Mouse (Mus musculus) liver, embryonic 12.5 days (tissue): ENCODE results near the gene Adamtsl1. TPM values are rescaled to one million over a fixed set of nuclear protein-coding genes. Genes with fewer than 3 reads are reported as not detected.

Source experiments
- ATAC-seq: fragments of 200-750 bp; cut with Nextera tagmentation; 2 replicates; pipeline ENCODE4 v1.8.0; 2017; ENCODE audit warnings: moderate number of reproducible peaks, mild to moderate bottlenecking, moderate library complexity
- H3K27ac ChIP-seq: fragments of 300-500 bp; sonication (generic); 2 replicates; pipeline ENCODE4 v1.5.1; 2016; ENCODE audit warnings: mild to moderate bottlenecking
- H3K27me3 ChIP-seq: fragments of 300-500 bp; sonication (generic); replicated peaks from 2 replicates; pipeline ENCODE4 v1.6.1; 2016; ENCODE audit warnings: mild to moderate bottlenecking, moderate library complexity
- H3K36me3 ChIP-seq: fragments of 300-500 bp; sonication (generic); 2 replicates; pipeline ENCODE4 v1.6.1; 2016; ENCODE audit warnings: mild to moderate bottlenecking, moderate library complexity
- H3K4me1 ChIP-seq: fragments of 300-500 bp; sonication (generic); 2 replicates; pipeline ENCODE4 v1.6.1; 2016
- H3K4me2 ChIP-seq: fragments of 300-500 bp; sonication (generic); 2 replicates; pipeline ENCODE4 v1.6.1; 2016; ENCODE audit warnings: mild to moderate bottlenecking, moderate library complexity
- H3K4me3 ChIP-seq: fragments of 300-500 bp; sonication (generic); 2 replicates; pipeline ENCODE4 v1.5.1; 2016; ENCODE audit warnings: mild to moderate bottlenecking, moderate library complexity
- H3K9ac ChIP-seq: fragments of 300-500 bp; sonication (generic); 2 replicates; pipeline ENCODE4 v1.6.1; 2016; ENCODE audit warnings: mild to moderate bottlenecking, moderate library complexity
- H3K9me3 ChIP-seq: fragments of 300-500 bp; sonication (generic); replicated peaks from 2 replicates; pipeline ENCODE4 v1.6.1; 2016; ENCODE audit warnings: mild to moderate bottlenecking, moderate library complexity
- WGBS: fragments of 180-500 bp; shearing (Covaris S2); methylation state at CpG from one replicate; pipeline ENCODE4 v1.1.7; 2016; ENCODE audit not compliant: insufficient replicate concordance; 5-methylcytosine and 5-hydroxymethylcytosine counted together
- polyA plus RNA-seq: library from polyadenylated mRNA; unstranded; fragments of >200 nt; fragmentation: Nextera tagmentation; extraction: Ambion mirVana; gene quantifications from 2 replicates; pipeline ENCODE4 v1.2.1, GENCODE M21; 2016

Adamtsl1 gene
- polyA plus RNA-seq = 1.9 and 2.4 TPM in 2 replicates

GRCm38 (mm10) chr4:85513792-85514191 is at the start of gene Adamtsl1:
Gene Adamtsl1 (plus strand): TSS chr4:85514172.
- Histone ChIP-seq H3K9me3 (no peaks in the 10 kb centered on the region), H3K36me3 (no peaks in the 10 kb centered on the region), H3K4me2 (peak within 1 kb of the TSS; percentile 61), H3K27ac (no peak within 1 kb of the TSS), H3K4me1 (no peaks in the 10 kb centered on the region), H3K9ac (no peak within 1 kb of the TSS), H3K4me3 (peak within 1 kb of the TSS; percentile 44), H3K27me3 (peaks cover 13% of the 10 kb centered on the region; the same call in 1 of the 2 replicates)
- 5% methylated on average over 9 of the region's 9 CpGs for WGBS
- no peak for ATAC-seq

- Histone ChIP-seq H3K4me3 (no peak overlapping the region), H3K4me1 (no peaks in the 10 kb centered on the region), H3K36me3 (no peaks in the 10 kb centered on the region), H3K9ac (no peak overlapping the region), H3K9me3 (no peaks in the 10 kb centered on the region), H3K27me3 (no peaks in the 10 kb centered on the region), H3K27ac (no peak overlapping the region), H3K4me2 (no peak overlapping the region)
- 81% methylated on average over 6 of the region's 6 CpGs for WGBS
- ATAC-seq = no peak
These were observed 30.4 kb upstream of the Adamtsl1 start for GRCm38 (mm10) chr4:85483586-85483985.

- 68% methylated on average over 10 of the region's 10 CpGs for WGBS
- H3K4me3 ChIP-seq = no peak overlapping the region
- H3K27me3 ChIP-seq = no peaks in the 10 kb centered on the region
- H3K9ac ChIP-seq = no peak overlapping the region
- no peak for ATAC-seq
- H3K27ac ChIP-seq = no peak overlapping the region
- no peaks in the 10 kb centered on the region for H3K36me3 ChIP-seq
- H3K4me1 ChIP-seq = no peaks in the 10 kb centered on the region
- H3K4me2 ChIP-seq = no peak overlapping the region
- no peaks in the 10 kb centered on the region for H3K9me3 ChIP-seq
These were observed 27.5 kb upstream of the Adamtsl1 start for GRCm38 (mm10) chr4:85486316-85486946.

GRCm38 (mm10) chr4:85505718-85506117 is 8.3 kb upstream of the Adamtsl1 start:
- WGBS = 52% methylated on average over 3 of the region's 3 CpGs
- Histone ChIP-seq H3K4me2 (no peak overlapping the region), H3K9ac (no peak overlapping the region), H3K27me3 (no peaks in the 10 kb centered on the region), H3K27ac (no peak overlapping the region), H3K4me1 (no peaks in the 10 kb centered on the region), H3K9me3 (no peaks in the 10 kb centered on the region), H3K4me3 (no peak overlapping the region), H3K36me3 (no peaks in the 10 kb centered on the region)
- no peak for ATAC-seq

- 51% methylated on average over 2 of the region's 2 CpGs for WGBS
These were observed 7.0 kb upstream of the Adamtsl1 start for GRCm38 (mm10) chr4:85506976-85507375.

GRCm38 (mm10) chr4:85507491-85507890 is 6.5 kb upstream of the Adamtsl1 start:
- Histone ChIP-seq H3K4me2 (no peak overlapping the region), H3K36me3 (no peaks in the 10 kb centered on the region), H3K4me1 (no peaks in the 10 kb centered on the region), H3K9ac (no peak overlapping the region), H3K27me3 (no peaks in the 10 kb centered on the region; the same call in 1 of the 2 replicates), H3K9me3 (no peaks in the 10 kb centered on the region), H3K27ac (no peak overlapping the region), H3K4me3 (no peak overlapping the region)
- 66% methylated on average over 5 of the region's 5 CpGs for WGBS
- ATAC-seq = no peak

More at GRCm38 (mm10) chr4:85506976-85507375, 7.0 kb upstream of the Adamtsl1 start:
- Histone ChIP-seq H3K27ac (no peak overlapping the region), H3K4me2 (no peak overlapping the region), H3K4me1 (no peaks in the 10 kb centered on the region), H3K36me3 (no peaks in the 10 kb centered on the region), H3K27me3 (no peaks in the 10 kb centered on the region), H3K4me3 (no peak overlapping the region), H3K9ac (no peak overlapping the region), H3K9me3 (no peaks in the 10 kb centered on the region)
- no peak for ATAC-seq

- peak overlapping the region; percentile 61 for H3K4me2 ChIP-seq
- WGBS = 34% methylated on average over 7 of the region's 7 CpGs
- no peaks in the 10 kb centered on the region for H3K4me1 ChIP-seq
These were observed 684 bp upstream of the Adamtsl1 start for GRCm38 (mm10) chr4:85513288-85513687.

GRCm38 (mm10) chr4:85514205-85514681 is 271 bp downstream of the Adamtsl1 start:
- WGBS = 2% methylated on average over 28 of the region's 33 CpGs
- peak; percentile 44; the same call in 1 of the 2 replicates for ATAC-seq
- H3K4me3 ChIP-seq = peak overlapping the region; percentile 44
- H3K4me1 ChIP-seq = no peaks in the 10 kb centered on the region
- peaks cover 13% of the 10 kb centered on the region; the same call in 1 of the 2 replicates for H3K27me3 ChIP-seq
- H3K9ac ChIP-seq = no peak overlapping the region
- H3K9me3 ChIP-seq = no peaks in the 10 kb centered on the region
- peak overlapping the region; percentile 61 for H3K4me2 ChIP-seq
- H3K27ac ChIP-seq = no peak overlapping the region
- H3K36me3 ChIP-seq = no peaks in the 10 kb centered on the region

More at GRCm38 (mm10) chr4:85513288-85513687, 684 bp upstream of the Adamtsl1 start:
- no peak overlapping the region for H3K27ac ChIP-seq
- no peak for ATAC-seq
- no peak overlapping the region for H3K9ac ChIP-seq
- no peaks in the 10 kb centered on the region for H3K9me3 ChIP-seq
- H3K27me3 ChIP-seq = peaks cover 13% of the 10 kb centered on the region; the same call in 1 of the 2 replicates
- no peaks in the 10 kb centered on the region for H3K36me3 ChIP-seq
- no peak overlapping the region for H3K4me3 ChIP-seq

- 79% methylated on average over 7 of the region's 7 CpGs for WGBS
These were observed 13.1 kb downstream of the Adamtsl1 start for GRCm38 (mm10) chr4:85526966-85527566.

GRCm38 (mm10) chr4:85529852-85530251 is 15.9 kb downstream of the Adamtsl1 start:
- 26% methylated on average over 1 of the region's 1 CpGs for WGBS

More at GRCm38 (mm10) chr4:85526966-85527566, 13.1 kb downstream of the Adamtsl1 start:
- H3K27me3 ChIP-seq = no peaks in the 10 kb centered on the region
- no peak overlapping the region for H3K9ac ChIP-seq
- no peak overlapping the region for H3K27ac ChIP-seq
- ATAC-seq = no peak
- no peaks in the 10 kb centered on the region for H3K36me3 ChIP-seq
- no peak overlapping the region for H3K4me2 ChIP-seq
- no peak overlapping the region for H3K4me3 ChIP-seq
- no peaks in the 10 kb centered on the region for H3K9me3 ChIP-seq
- H3K4me1 ChIP-seq = no peaks in the 10 kb centered on the region

GRCm38 (mm10) chr4:85539677-85540076 is 25.7 kb downstream of the Adamtsl1 start:
- Histone ChIP-seq H3K27me3 (no peaks in the 10 kb centered on the region), H3K9ac (no peak overlapping the region), H3K27ac (no peak overlapping the region), H3K9me3 (no peaks in the 10 kb centered on the region), H3K36me3 (no peaks in the 10 kb centered on the region), H3K4me3 (no peak overlapping the region), H3K4me2 (no peak overlapping the region), H3K4me1 (no peaks in the 10 kb centered on the region)
- WGBS = 65% methylated on average over 5 of the region's 5 CpGs
- no peak for ATAC-seq

More at GRCm38 (mm10) chr4:85529852-85530251, 15.9 kb downstream of the Adamtsl1 start:
- Histone ChIP-seq H3K4me2 (no peak overlapping the region), H3K27me3 (no peaks in the 10 kb centered on the region), H3K27ac (no peak overlapping the region), H3K9me3 (no peaks in the 10 kb centered on the region), H3K9ac (no peak overlapping the region), H3K4me3 (no peak overlapping the region), H3K36me3 (no peaks in the 10 kb centered on the region), H3K4me1 (no peaks in the 10 kb centered on the region)
- ATAC-seq = no peak

- no peak for ATAC-seq
- no peaks in the 10 kb centered on the region for H3K4me1 ChIP-seq
- H3K27ac ChIP-seq = no peak overlapping the region
- no peaks in the 10 kb centered on the region for H3K36me3 ChIP-seq
- H3K27me3 ChIP-seq = no peaks in the 10 kb centered on the region
- H3K9me3 ChIP-seq = no peaks in the 10 kb centered on the region
- 64% methylated on average over 4 of the region's 4 CpGs for WGBS
- H3K9ac ChIP-seq = no peak overlapping the region
- H3K4me2 ChIP-seq = no peak overlapping the region
- no peak overlapping the region for H3K4me3 ChIP-seq
These were observed 29.2 kb downstream of the Adamtsl1 start for GRCm38 (mm10) chr4:85543221-85543620.
